Mouse (Mus musculus): Measurements from ENCODE around the gene Slc25a10. TPM values are rescaled to one million over a fixed set of nuclear protein-coding genes. Genes with fewer than 3 reads are reported as not detected.

Gene Slc25a10
- polyA plus RNA-seq, 1 experiment, result 40.6 TPM

DNA sequence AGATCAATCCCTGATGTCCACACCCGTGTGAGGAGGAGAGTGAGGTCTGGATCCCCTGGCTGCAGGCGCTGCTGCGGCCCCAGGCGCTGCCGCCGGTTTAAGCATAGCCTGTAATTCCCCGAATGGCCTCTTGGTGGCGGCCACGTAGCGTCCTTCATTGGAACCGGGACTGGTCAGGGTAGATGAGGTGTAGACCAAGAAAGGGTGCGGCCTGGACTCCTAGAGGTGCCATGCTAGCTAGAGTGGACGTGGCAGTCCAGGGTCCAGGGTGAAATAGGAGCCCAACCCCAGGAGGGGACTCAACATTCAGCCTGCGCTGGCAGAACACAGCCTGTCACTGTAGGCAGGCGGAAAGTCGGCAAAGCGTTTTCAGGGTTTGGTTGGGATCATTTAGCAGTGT, 24.0 kb downstream of the Slc25a10 start:
- peak; percentile 79 for DNase-seq (ENCODE audit: low read depth)
- TF ChIP-seq POLR2A (IDR thresholded peaks at IDR 0.05; ENCODE audit: borderline replicate concordance, extremely low read depth, insufficient read depth, insufficient read length, poor library complexity, severe bottlenecking) (no peak), CTCF (IDR thresholded peaks at IDR 0.05; ENCODE audit: borderline replicate concordance, extremely low read depth, insufficient read depth, insufficient read length) (peak; percentile 98)

DNA sequence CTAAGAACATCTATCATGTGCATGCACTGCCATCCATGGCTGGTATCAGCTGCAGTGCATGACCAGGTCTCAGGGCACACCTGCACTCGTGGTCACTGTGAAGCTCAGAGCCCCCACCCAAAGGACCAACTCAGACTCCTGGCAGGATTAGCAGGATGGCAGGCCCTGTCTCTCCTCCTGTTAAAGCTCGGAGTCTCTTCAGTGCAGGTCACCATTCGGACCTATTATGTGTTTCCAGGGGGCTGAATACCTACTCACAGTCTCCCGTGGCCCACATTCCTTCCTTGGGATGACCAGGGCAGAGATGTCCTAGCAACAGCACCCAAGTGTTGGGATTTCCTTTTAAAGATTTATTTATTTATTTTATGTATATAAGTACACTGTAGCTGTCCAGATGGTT, 25.5 kb downstream of the Slc25a10 start:
- TF ChIP-seq POLR2A (IDR thresholded peaks at IDR 0.05; ENCODE audit: borderline replicate concordance, extremely low read depth, insufficient read depth, insufficient read length, poor library complexity, severe bottlenecking) (no peak), CTCF (IDR thresholded peaks at IDR 0.05; ENCODE audit: borderline replicate concordance, extremely low read depth, insufficient read depth, insufficient read length) (no peak)
- no peak for DNase-seq (ENCODE audit: low read depth)

DNA sequence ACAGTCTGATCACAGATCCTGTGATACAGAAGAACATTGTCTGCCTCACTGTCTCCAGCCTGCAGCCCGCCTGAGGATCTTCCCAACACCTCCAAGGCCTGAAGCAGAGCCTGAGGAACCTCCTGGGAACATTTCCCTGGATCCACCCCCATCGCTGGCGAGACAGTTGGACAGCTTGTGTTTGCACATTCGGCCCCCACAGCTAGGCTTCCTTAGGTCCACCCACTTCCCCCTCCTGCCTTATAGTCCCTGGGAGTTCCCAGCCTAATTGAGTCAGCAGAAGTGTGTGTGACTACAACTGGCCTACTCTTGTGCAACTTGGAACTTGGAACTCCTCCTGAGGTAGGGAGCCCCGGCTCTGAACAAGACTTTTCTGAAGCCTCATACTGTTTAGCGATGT, 26.4 kb downstream of the Slc25a10 start:
- peak; percentile 9 for DNase-seq (ENCODE audit: low read depth)
- TF ChIP-seq CTCF (IDR thresholded peaks at IDR 0.05; ENCODE audit: borderline replicate concordance, extremely low read depth, insufficient read depth, insufficient read length) (no peak), POLR2A (IDR thresholded peaks at IDR 0.05; ENCODE audit: borderline replicate concordance, extremely low read depth, insufficient read depth, insufficient read length, poor library complexity, severe bottlenecking) (no peak)

DNA sequence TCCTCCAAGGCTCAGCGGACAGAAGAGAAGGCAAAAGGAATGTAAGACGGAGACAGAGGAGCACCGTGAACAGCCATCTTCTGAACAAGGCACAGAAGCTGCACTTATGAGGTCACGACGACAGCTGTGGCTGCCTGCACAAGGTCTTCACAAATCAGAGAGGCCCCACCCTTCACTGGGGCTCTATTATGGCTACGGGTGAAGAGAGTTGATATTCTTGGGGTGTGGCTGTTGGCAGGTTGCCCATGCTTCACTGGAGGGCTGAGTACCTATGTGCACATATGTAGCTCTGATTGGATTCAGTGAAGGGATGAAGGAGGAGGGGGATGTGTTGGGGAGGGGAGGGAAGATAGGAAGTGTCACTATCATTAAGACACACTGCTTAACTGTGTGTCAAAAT, 26.9 kb downstream of the Slc25a10 start:
- TF ChIP-seq CTCF (IDR thresholded peaks at IDR 0.05; ENCODE audit: borderline replicate concordance, extremely low read depth, insufficient read depth, insufficient read length) (no peak), POLR2A (IDR thresholded peaks at IDR 0.05; ENCODE audit: borderline replicate concordance, extremely low read depth, insufficient read depth, insufficient read length, poor library complexity, severe bottlenecking) (no peak)
- no peak for DNase-seq (ENCODE audit: low read depth)

DNA sequence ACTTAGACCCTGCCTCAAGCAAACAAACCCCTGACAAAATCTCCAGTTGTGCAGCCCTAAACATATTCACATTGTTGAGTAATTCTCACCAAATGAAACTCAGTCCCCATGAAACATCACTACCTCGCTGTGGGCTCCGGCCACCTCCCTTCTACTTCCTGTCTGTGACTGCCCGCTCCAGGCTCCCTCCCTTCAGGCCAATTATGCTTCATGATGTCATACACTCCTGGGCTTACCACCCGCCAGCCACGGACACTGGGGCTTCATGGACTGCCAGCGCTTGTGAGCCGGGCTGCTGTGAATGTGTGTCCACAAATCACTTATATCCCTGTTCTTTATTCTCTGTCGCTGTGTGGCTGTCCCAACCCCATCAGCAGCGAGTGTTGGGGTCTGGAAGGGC, 28.1 kb downstream of the Slc25a10 start:
- TF ChIP-seq POLR2A (IDR thresholded peaks at IDR 0.05; ENCODE audit: borderline replicate concordance, extremely low read depth, insufficient read depth, insufficient read length, poor library complexity, severe bottlenecking) (no peak), CTCF (IDR thresholded peaks at IDR 0.05; ENCODE audit: borderline replicate concordance, extremely low read depth, insufficient read depth, insufficient read length) (no peak)
- peak; percentile 21 for DNase-seq (ENCODE audit: low read depth)

DNA sequence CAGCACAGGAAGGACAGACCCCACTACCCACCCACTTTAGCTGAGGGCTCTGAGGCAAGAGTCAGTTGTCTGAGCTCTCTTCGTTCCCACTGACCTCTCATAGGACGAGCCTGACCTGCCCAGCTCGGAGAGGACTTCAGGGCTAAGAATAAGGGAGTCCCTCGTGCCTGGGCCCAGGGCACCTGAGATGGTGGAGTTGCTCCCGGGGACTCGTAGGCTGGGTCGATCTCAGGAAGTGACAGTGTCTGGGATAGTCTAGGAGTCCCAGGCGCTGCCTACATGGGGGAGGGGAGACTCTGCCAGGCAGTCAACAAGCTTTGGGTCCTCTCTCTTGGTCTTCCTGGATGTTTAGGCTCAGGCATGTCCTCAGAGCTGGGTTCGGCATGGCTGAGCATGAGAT, 28.9 kb downstream of the Slc25a10 start:
- no peak for DNase-seq (ENCODE audit: low read depth)
- TF ChIP-seq CTCF (IDR thresholded peaks at IDR 0.05; ENCODE audit: borderline replicate concordance, extremely low read depth, insufficient read depth, insufficient read length) (no peak), POLR2A (IDR thresholded peaks at IDR 0.05; ENCODE audit: borderline replicate concordance, extremely low read depth, insufficient read depth, insufficient read length, poor library complexity, severe bottlenecking) (no peak)

DNA sequence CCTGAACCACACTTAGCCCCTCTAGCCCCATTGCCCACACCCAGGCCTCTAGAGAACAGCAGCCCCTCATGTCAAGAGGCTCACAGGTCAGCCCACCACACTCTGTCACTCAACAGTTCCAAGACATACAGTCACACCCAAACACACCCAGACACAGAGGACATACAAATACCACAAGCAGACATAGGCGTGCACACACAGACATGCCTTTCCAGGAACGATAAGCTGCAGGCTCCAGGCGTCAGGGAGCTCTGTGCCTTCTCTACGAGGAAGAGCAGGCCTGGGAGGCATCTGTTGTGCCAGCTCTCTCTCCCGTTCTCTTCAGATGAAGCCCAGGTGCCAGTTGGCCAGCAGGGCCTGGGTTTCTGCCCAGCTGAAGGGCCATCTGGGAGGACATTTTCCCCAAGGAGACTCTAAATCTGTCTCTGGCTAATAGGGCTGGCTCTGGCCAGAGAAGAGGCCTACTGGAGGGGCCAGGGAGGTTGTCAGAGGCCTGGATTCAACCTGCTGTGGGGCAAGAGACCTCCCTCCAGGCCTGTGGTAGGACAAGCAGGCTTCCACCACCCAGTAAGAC, 29.4 kb downstream of the Slc25a10 start:
- TF ChIP-seq CTCF (IDR thresholded peaks at IDR 0.05; ENCODE audit: borderline replicate concordance, extremely low read depth, insufficient read depth, insufficient read length) (no peak), POLR2A (IDR thresholded peaks at IDR 0.05; ENCODE audit: borderline replicate concordance, extremely low read depth, insufficient read depth, insufficient read length, poor library complexity, severe bottlenecking) (no peak)
- DNase-seq (ENCODE audit: low read depth), result peak; percentile 31

DNA sequence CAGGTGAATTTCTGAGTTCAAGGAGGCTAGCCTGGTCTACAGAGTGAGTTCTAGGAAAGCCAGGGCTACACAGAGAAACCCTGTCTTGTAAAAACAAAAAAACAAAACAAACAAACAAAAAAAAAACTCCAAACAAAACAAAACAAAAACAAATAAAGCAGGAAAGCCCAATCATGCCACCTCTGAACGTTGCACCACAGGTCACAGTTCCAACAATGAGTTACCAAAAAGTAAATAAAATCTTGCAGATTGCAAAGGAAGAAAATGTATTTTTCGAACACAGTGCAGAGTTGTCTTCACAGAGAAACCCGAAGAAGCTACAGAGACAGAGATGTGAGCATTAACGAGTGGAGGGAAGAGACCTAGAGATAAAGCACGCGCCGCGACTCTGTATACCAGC, 30.9 kb downstream of the Slc25a10 start:
- DNase-seq (ENCODE audit: low read depth), result no peak
- TF ChIP-seq CTCF (IDR thresholded peaks at IDR 0.05; ENCODE audit: borderline replicate concordance, extremely low read depth, insufficient read depth, insufficient read length), result no peak
- no peak for TF ChIP-seq POLR2A (IDR thresholded peaks at IDR 0.05; ENCODE audit: borderline replicate concordance, extremely low read depth, insufficient read depth, insufficient read length, poor library complexity, severe bottlenecking)

DNA sequence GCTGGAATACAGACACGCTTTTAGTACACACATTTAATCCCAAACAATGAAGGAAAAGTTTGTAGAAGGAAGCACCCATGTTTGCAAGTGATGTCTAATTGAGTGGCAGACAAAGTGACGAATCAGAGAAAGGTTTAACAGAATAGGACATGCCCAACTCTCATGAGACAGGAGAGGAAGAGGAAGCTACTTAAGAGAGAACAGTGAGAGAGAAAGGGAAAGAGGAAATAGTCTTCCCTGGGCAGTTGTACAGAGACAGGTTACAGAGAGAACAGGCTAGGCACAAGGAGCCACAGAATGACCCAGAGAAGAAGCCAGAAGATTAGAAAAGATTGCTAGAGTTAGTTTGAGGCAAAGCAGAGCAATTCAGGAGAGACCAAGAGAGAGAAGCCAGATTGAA, 34.3 kb downstream of the Slc25a10 start:
- TF ChIP-seq POLR2A (IDR thresholded peaks at IDR 0.05; ENCODE audit: borderline replicate concordance, extremely low read depth, insufficient read depth, insufficient read length, poor library complexity, severe bottlenecking) (no peak), CTCF (IDR thresholded peaks at IDR 0.05; ENCODE audit: borderline replicate concordance, extremely low read depth, insufficient read depth, insufficient read length) (no peak)
- no peak for DNase-seq (ENCODE audit: low read depth)

DNA sequence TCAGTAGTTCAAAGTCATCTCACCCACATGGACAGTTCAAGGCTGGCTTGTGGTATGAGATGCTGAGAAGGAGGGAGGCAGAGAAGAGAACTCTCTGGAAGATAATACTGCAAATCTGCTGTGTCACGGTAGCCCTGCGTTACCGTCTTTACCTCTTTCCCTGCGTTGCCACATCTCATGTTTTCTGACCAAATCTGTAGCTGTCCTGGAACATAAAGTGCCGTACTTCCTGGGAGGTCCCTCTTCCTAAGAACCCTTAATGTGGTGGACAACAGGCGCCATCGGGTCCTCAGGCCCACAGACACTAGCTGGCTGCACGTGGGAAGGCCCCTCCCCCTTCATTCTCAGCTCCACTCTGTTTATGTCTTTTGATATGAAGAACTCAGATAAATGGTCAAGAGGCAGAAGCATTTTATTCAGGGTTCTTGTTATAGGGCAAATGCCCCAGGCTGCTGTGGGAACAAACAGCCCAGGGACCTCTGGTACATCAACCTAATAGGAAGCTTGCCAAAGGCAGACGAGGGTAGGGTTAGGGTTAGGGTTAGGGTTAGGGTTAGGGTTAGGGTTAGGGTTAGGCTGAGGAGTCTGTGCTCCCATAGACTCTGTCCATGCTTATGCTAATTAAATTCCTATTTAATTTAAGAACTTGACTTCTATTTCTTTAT, 36.2 kb downstream of the Slc25a10 start:
- TF ChIP-seq POLR2A (IDR thresholded peaks at IDR 0.05; ENCODE audit: borderline replicate concordance, extremely low read depth, insufficient read depth, insufficient read length, poor library complexity, severe bottlenecking) (no peak), CTCF (IDR thresholded peaks at IDR 0.05; ENCODE audit: borderline replicate concordance, extremely low read depth, insufficient read depth, insufficient read length) (no peak)
- DNase-seq (ENCODE audit: low read depth), result no peak

DNA sequence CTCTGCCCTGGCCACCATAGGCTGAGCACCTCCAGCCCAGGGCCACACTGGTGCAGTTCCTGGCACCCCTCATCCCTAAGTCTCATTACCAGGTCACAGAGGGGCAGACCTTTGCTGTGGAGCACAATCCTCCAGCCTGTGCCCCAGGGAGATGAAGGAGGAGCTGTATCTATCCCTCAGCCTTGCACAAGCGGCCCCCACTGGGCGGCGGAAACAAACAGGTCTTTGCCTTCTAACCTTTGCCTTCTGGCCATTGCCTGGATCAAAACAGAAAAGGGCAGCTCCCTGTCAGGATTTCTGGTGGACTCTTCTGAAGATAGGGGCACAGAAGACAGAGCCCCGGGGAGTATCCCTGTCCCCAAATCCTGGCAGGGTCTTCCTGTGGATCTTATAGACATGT, 37.3 kb downstream of the Slc25a10 start:
- no peak for TF ChIP-seq CTCF (IDR thresholded peaks at IDR 0.05; ENCODE audit: borderline replicate concordance, extremely low read depth, insufficient read depth, insufficient read length)
- no peak for DNase-seq (ENCODE audit: low read depth)
